Mouse (Mus musculus) neural tube, embryonic 14.5 days (tissue): ENCODE data around the gene Bcl7a. TPM values are rescaled to one million over a fixed set of nuclear protein-coding genes. Genes with fewer than 3 reads are reported as not detected.
A peak's percentile ranks its signal among the peaks of the same experiment; 100 is the strongest.

ENCODE experiments used
- ATAC-seq: fragments of 200-750 bp; cut with Nextera tagmentation; 2 replicates; pipeline ENCODE4 v1.8.0; 2017; ENCODE audit warnings: low read depth, mild to moderate bottlenecking, moderate TSS enrichment, moderate library complexity
- H3K27ac ChIP-seq: fragments of 300-500 bp; sonication (generic); 2 replicates; pipeline ENCODE4 v1.5.1; 2014; ENCODE audit warnings: low read depth, mild to moderate bottlenecking, control low read depth, low read length, moderate library complexity, mixed read lengths
- H3K27me3 ChIP-seq: fragments of 300-500 bp; sonication (generic); 2 replicates; pipeline ENCODE4 v1.6.1; 2014; ENCODE audit warnings: low read length; ENCODE audit not compliant: control insufficient read depth, insufficient read depth
- H3K36me3 ChIP-seq: fragments of 300-500 bp; sonication (generic); 2 replicates; pipeline ENCODE4 v1.6.1; 2014; ENCODE audit warnings: low read length, mixed read lengths; ENCODE audit not compliant: control insufficient read depth, insufficient read depth
- H3K4me1 ChIP-seq: fragments of 300-500 bp; sonication (generic); 2 replicates; pipeline ENCODE4 v1.6.1; 2014; ENCODE audit warnings: low read length; ENCODE audit not compliant: control insufficient read depth, insufficient read depth
- H3K4me2 ChIP-seq: fragments of 300-500 bp; sonication (generic); 2 replicates; pipeline ENCODE4 v1.6.1; 2014; ENCODE audit warnings: mild to moderate bottlenecking, low read depth, low read length, control low read depth
- H3K4me3 ChIP-seq: fragments of 300-500 bp; sonication (generic); 2 replicates; pipeline ENCODE4 v1.5.1; 2014; ENCODE audit warnings: low read depth, low read length, control low read depth, mixed read lengths
- H3K9ac ChIP-seq: fragments of 300-500 bp; sonication (generic); replicated peaks from 2 replicates; pipeline ENCODE4 v1.6.1; 2014; ENCODE audit warnings: low read depth, mild to moderate bottlenecking, control low read depth, low read length, mixed read lengths
- H3K9me3 ChIP-seq: fragments of 300-500 bp; sonication (generic); 2 replicates; pipeline ENCODE4 v1.6.1; 2016; ENCODE audit warnings: low read length; ENCODE audit not compliant: control insufficient read depth
- WGBS: fragments of 180-500 bp; shearing (Covaris S2); extraction: QIAGEN DNeasy Blood & Tissue Kit; methylation state at CpG from one replicate; pipeline ENCODE4 v1.1.7; 2014; 5-methylcytosine and 5-hydroxymethylcytosine counted together
- polyA plus RNA-seq: library from polyadenylated mRNA; unstranded; fragments of >200 nt; fragmentation: Nextera tagmentation; extraction: Ambion mirVana; gene quantifications from 2 replicates; pipeline ENCODE4 v1.2.1, GENCODE M21; 2014

The Bcl7a gene
- polyA plus RNA-seq, 1 experiment from 2014 or later = 40.8 TPM

- Histone ChIP-seq H3K4me1 (peaks cover 9% of the 10 kb centered on the region; the same call in 1 of the 2 replicates), H3K9ac (no peak overlapping the region), H3K4me2 (peak overlapping the region; percentile 14; the same call in 1 of the 2 replicates), H3K9me3 (no peaks in the 10 kb centered on the region), H3K36me3 (no peaks in the 10 kb centered on the region), H3K4me3 (no peak overlapping the region), H3K27me3 (no peaks in the 10 kb centered on the region), H3K27ac (no peak overlapping the region)
- peak; percentile 84; the same call in 1 of the 2 replicates for ATAC-seq
- WGBS = 24% methylated on average over 18 of the region's 18 CpGs
Observed at GRCm38 (mm10) chr5:123307630-123308282, 35.9 kb upstream of the Bcl7a start.

- no peak for ATAC-seq
- WGBS = 38% methylated on average over 10 of the region's 10 CpGs
Observed at GRCm38 (mm10) chr5:123309816-123310215, 33.8 kb upstream of the Bcl7a start.

GRCm38 (mm10) chr5:123310221-123310620, 33.4 kb upstream of the Bcl7a start:
- Histone ChIP-seq H3K27me3 (no peaks in the 10 kb centered on the region), H3K36me3 (no peaks in the 10 kb centered on the region), H3K27ac (no peak overlapping the region), H3K4me2 (no peak overlapping the region), H3K9ac (no peak overlapping the region), H3K4me3 (no peak overlapping the region), H3K9me3 (no peaks in the 10 kb centered on the region), H3K4me1 (peaks cover 9% of the 10 kb centered on the region; the same call in 1 of the 2 replicates)
- 70% methylated on average over 7 of the region's 7 CpGs for WGBS
- no peak for ATAC-seq

More at GRCm38 (mm10) chr5:123309816-123310215, 33.8 kb upstream of the Bcl7a start:
- Histone ChIP-seq H3K9me3 (no peaks in the 10 kb centered on the region), H3K4me2 (no peak overlapping the region), H3K27me3 (no peaks in the 10 kb centered on the region), H3K4me1 (peaks cover 9% of the 10 kb centered on the region; the same call in 1 of the 2 replicates), H3K36me3 (no peaks in the 10 kb centered on the region), H3K27ac (no peak overlapping the region), H3K9ac (no peak overlapping the region), H3K4me3 (no peak overlapping the region)

GRCm38 (mm10) chr5:123313058-123313630, 30.5 kb upstream of the Bcl7a start:
- no peak for ATAC-seq
- 0 out of 2 replicates have a peak, but pooled peaks cover 7% of the 10 kb centered on the region for H3K4me1 ChIP-seq
- no peak overlapping the region for H3K9ac ChIP-seq
- no peaks in the 10 kb centered on the region for H3K27me3 ChIP-seq
- H3K27ac ChIP-seq = no peak overlapping the region
- no peaks in the 10 kb centered on the region for H3K9me3 ChIP-seq
- WGBS = 45% methylated on average over 12 of the region's 12 CpGs
- no peaks in the 10 kb centered on the region for H3K36me3 ChIP-seq
- H3K4me3 ChIP-seq = no peak overlapping the region
- no peak overlapping the region for H3K4me2 ChIP-seq

- H3K36me3 ChIP-seq = no peaks in the 10 kb centered on the region
- 0 out of 2 replicates have a peak, but pooled peaks cover 8% of the 10 kb centered on the region for H3K4me1 ChIP-seq
- no peaks in the 10 kb centered on the region for H3K27me3 ChIP-seq
- no peak overlapping the region for H3K27ac ChIP-seq
- H3K9me3 ChIP-seq = no peaks in the 10 kb centered on the region
- no peak overlapping the region for H3K4me3 ChIP-seq
- ATAC-seq = no peak
- H3K4me2 ChIP-seq = no peak overlapping the region
- WGBS = 42% methylated on average over 11 of the region's 11 CpGs
- H3K9ac ChIP-seq = no peak overlapping the region
Observed at GRCm38 (mm10) chr5:123313851-123314380, 29.7 kb upstream of the Bcl7a start.

GRCm38 (mm10) chr5:123315219-123315866, 28.3 kb upstream of the Bcl7a start:
- Histone ChIP-seq H3K9me3 (no peaks in the 10 kb centered on the region), H3K27ac (no peak overlapping the region), H3K4me2 (no peak overlapping the region), H3K9ac (no peak overlapping the region), H3K27me3 (no peaks in the 10 kb centered on the region), H3K4me3 (no peak overlapping the region), H3K4me1 (0 out of 2 replicates have a peak, but pooled peaks cover 8% of the 10 kb centered on the region), H3K36me3 (no peaks in the 10 kb centered on the region)
- WGBS = 34% methylated on average over 9 of the region's 10 CpGs
- ATAC-seq = no peak

GRCm38 (mm10) chr5:123317992-123318391, 25.6 kb upstream of the Bcl7a start:
- Histone ChIP-seq H3K27me3 (no peaks in the 10 kb centered on the region), H3K4me3 (no peak overlapping the region), H3K27ac (no peak overlapping the region), H3K4me1 (0 out of 2 replicates have a peak, but pooled peaks cover 8% of the 10 kb centered on the region), H3K36me3 (no peaks in the 10 kb centered on the region), H3K4me2 (0 out of 2 replicates have a peak overlapping the region, but pooled peaks have one; percentile 16), H3K9ac (0 out of 2 replicates have a peak overlapping the region, but pooled peaks have one; percentile 7), H3K9me3 (no peaks in the 10 kb centered on the region)
- ATAC-seq = no peak
- 16% methylated on average over 6 of the region's 6 CpGs for WGBS

GRCm38 (mm10) chr5:123320136-123320535, 23.5 kb upstream of the Bcl7a start:
- no peaks in the 10 kb centered on the region for H3K36me3 ChIP-seq
- no peak overlapping the region for H3K27ac ChIP-seq
- ATAC-seq = no peak
- no peak overlapping the region for H3K4me2 ChIP-seq
- H3K4me3 ChIP-seq = no peak overlapping the region
- H3K9me3 ChIP-seq = no peaks in the 10 kb centered on the region
- H3K4me1 ChIP-seq = peaks cover 13% of the 10 kb centered on the region; the same call in 1 of the 2 replicates
- H3K9ac ChIP-seq = no peak overlapping the region
- no peaks in the 10 kb centered on the region for H3K27me3 ChIP-seq
- 100% methylated on average over 3 of the region's 3 CpGs for WGBS
